Mouse (Mus musculus): Measurements from ENCODE around the gene Rfc3. TPM values are rescaled to one million over a fixed set of nuclear protein-coding genes. Genes with fewer than 3 reads are reported as not detected.

The Rfc3 gene
- polyA plus RNA-seq (2012) = 18.2 and 23.7 TPM in 2 replicates

- no peak for TF ChIP-seq GATA1 (IDR thresholded peaks at IDR 0.05; ENCODE audit: low read length)
Measured at GRCm38 (mm10) chr5:151650700-151651410, at the start of gene Rfc3. Gene Rfc3 (minus strand): TSS chr5:151651242.

GRCm38 (mm10) chr5:151686606-151687525 lies 35.8 kb upstream of the Rfc3 start:
- TF ChIP-seq GATA1 (IDR thresholded peaks at IDR 0.05; ENCODE audit: low read length) = no peak

GRCm38 (mm10) chr5:151662207-151662606 lies 11.2 kb upstream of the Rfc3 start:
- TF ChIP-seq GATA1 (IDR thresholded peaks at IDR 0.05; ENCODE audit: low read length) = no peak

GRCm38 (mm10) chr5:151651411-151651784 lies 356 bp upstream of the Rfc3 start:
- no peak for TF ChIP-seq GATA1 (IDR thresholded peaks at IDR 0.05; ENCODE audit: low read length)

GRCm38 (mm10) chr5:151644845-151645244 lies 6.2 kb downstream of the Rfc3 start:
- TF ChIP-seq GATA1 (IDR thresholded peaks at IDR 0.05; ENCODE audit: low read length) = no peak

GRCm38 (mm10) chr5:151642867-151643266 lies 8.2 kb downstream of the Rfc3 start:
- no peak for TF ChIP-seq GATA1 (IDR thresholded peaks at IDR 0.05; ENCODE audit: low read length)

GRCm38 (mm10) chr5:151642102-151642501 lies 8.9 kb downstream of the Rfc3 start:
- TF ChIP-seq GATA1 (IDR thresholded peaks at IDR 0.05; ENCODE audit: low read length) = no peak

- TF ChIP-seq GATA1 (IDR thresholded peaks at IDR 0.05; ENCODE audit: low read length) = no peak
Measured at GRCm38 (mm10) chr5:151605921-151606320, 45.1 kb downstream of the Rfc3 start, which contains the start of gene Vmn2r18. Gene Vmn2r18 (minus strand): TSS chr5:151606021.

GRCm38 (mm10) chr5:151601696-151602095 lies 49.3 kb downstream of the Rfc3 start:
- no peak for TF ChIP-seq GATA1 (IDR thresholded peaks at IDR 0.05; ENCODE audit: low read length)

Other genes starting within 250 kb of the Rfc3 start
- not detected in 2 replicates for gene Gm42906, start 223.1 kb downstream of the Rfc3 start, polyA plus RNA-seq (2012)
- gene Vmn2r18, start 45.2 kb downstream of the Rfc3 start, polyA plus RNA-seq (2012) = not detected in 2 replicates

Data from G1E-ER4 (cell line).